Mouse (Mus musculus) bone marrow macrophage, adult 2 months (primary cell): ENCODE results near the gene Mab21l2.

Experiments
- CTCF ChIP-seq: IDR thresholded peaks from 2 replicates; pipeline ENCODE4 v1.5.1; 2012; ENCODE audit warnings: low read depth, mild to moderate bottlenecking, low read length, moderate library complexity
- POLR2A ChIP-seq: IDR thresholded peaks from 2 replicates; pipeline ENCODE4 v1.6.1; 2012; ENCODE audit warnings: mild to moderate bottlenecking, low read depth, low read length, borderline replicate concordance

GRCm38 (mm10) chr3:86558976-86559375, 10.5 kb upstream of the Mab21l2 start:
- TF ChIP-seq CTCF = no peak
- TF ChIP-seq POLR2A = no peak
